Mouse (Mus musculus) myocyte (in vitro differentiated cells): ENCODE data around the gene S1pr2. TPM values are rescaled to one million over a fixed set of nuclear protein-coding genes. Genes with fewer than 3 reads are reported as not detected.
"Not testable (repeated sequence)": the region's sequence is repeated elsewhere in the genome, so short reads cannot be mapped to it uniquely, and the experiment has no call there.

ENCODE experiments used
- H3K27me3 ChIP-seq: one replicate; pipeline ENCODE4 v1.6.1; 2011; ENCODE audit not compliant: control insufficient read depth, insufficient read depth, insufficient read length
- H3K36me3 ChIP-seq: one replicate; pipeline ENCODE4 v1.6.1; 2011; ENCODE audit not compliant: control insufficient read depth, insufficient read depth
- H3K4me2 ChIP-seq: one replicate; pipeline ENCODE4 v1.6.1; 2011; ENCODE audit warnings: low read depth, control low read depth
- H3K4me3 ChIP-seq: one replicate; pipeline ENCODE4 v1.5.1; 2011; ENCODE audit warnings: mild to moderate bottlenecking, control low read depth, moderate library complexity
- H3K79me2 ChIP-seq: one replicate; pipeline ENCODE4 v1.6.1; 2011; ENCODE audit not compliant: control insufficient read depth, insufficient read depth
- H3ac ChIP-seq: one replicate; pipeline ENCODE4 v1.6.1; 2011; ENCODE audit not compliant: control insufficient read depth, insufficient read length
- CEBPB ChIP-seq: IDR thresholded peaks from 2 replicates; pipeline ENCODE4 v1.6.1; 2011; ENCODE audit warnings: mild to moderate bottlenecking, moderate library complexity; ENCODE audit not compliant: poor library complexity, insufficient read depth, severe bottlenecking
- E2F4 ChIP-seq: IDR thresholded peaks from one replicate; pipeline ENCODE4 v1.6.1; 2011; ENCODE audit warnings: mild to moderate bottlenecking, control low read depth, moderate library complexity; ENCODE audit not compliant: insufficient read depth
- MAX ChIP-seq: IDR thresholded peaks from one replicate; pipeline ENCODE4 v1.6.1; 2011; ENCODE audit warnings: low read depth, mild to moderate bottlenecking, control low read depth
- MYOD1 ChIP-seq, 3 experiments: IDR thresholded peaks; one replicate each; pipeline ENCODE4 v1.6.1; 2011; ENCODE audit warnings: control low read depth in 2 of 3, low read depth in 2 of 3, mild to moderate bottlenecking in 2 of 3, moderate library complexity in 1 of 3; ENCODE audit not compliant: insufficient read length in 2 of 3, control insufficient read depth in 1 of 3
- MYOG ChIP-seq, 3 experiments: IDR thresholded peaks; one replicate each; pipeline ENCODE4 v1.6.1; 2011; ENCODE audit warnings: control low read depth in 2 of 3, low read depth in 2 of 3, mild to moderate bottlenecking in 2 of 3; ENCODE audit not compliant: insufficient read length in 2 of 3, control insufficient read depth in 1 of 3, insufficient read depth in 1 of 3
- POLR2A ChIP-seq: IDR thresholded peaks from one replicate; pipeline ENCODE4 v1.6.1; 2011; ENCODE audit warnings: low read depth, mild to moderate bottlenecking, control low read depth, moderate library complexity; ENCODE audit not compliant: insufficient read length
- POLR2AphosphoS2 ChIP-seq: IDR thresholded peaks from one replicate; pipeline ENCODE4 v1.6.1; 2011; ENCODE audit warnings: low read depth, control low read depth; ENCODE audit not compliant: insufficient read length
- REST ChIP-seq: IDR thresholded peaks from one replicate; pipeline ENCODE4 v1.6.1; 2011; ENCODE audit warnings: mild to moderate bottlenecking, control low read depth, moderate library complexity; ENCODE audit not compliant: insufficient read depth, insufficient read length
- SRF ChIP-seq: IDR thresholded peaks from one replicate; pipeline ENCODE4 v1.6.1; 2011; ENCODE audit warnings: low read depth; ENCODE audit not compliant: control insufficient read depth, insufficient read length
- TCF12 ChIP-seq: IDR thresholded peaks from one replicate; pipeline ENCODE4 v1.6.1; 2011; ENCODE audit warnings: mild to moderate bottlenecking, control low read depth; ENCODE audit not compliant: poor library complexity, insufficient read depth, severe bottlenecking
- TCF3 ChIP-seq: IDR thresholded peaks from one replicate; pipeline ENCODE4 v1.6.1; 2011; ENCODE audit warnings: low read depth, control low read depth; ENCODE audit not compliant: insufficient read length
- USF1 ChIP-seq: IDR thresholded peaks from one replicate; pipeline ENCODE4 v1.6.1; 2011; ENCODE audit warnings: low read depth, mild to moderate bottlenecking, control low read depth, moderate library complexity
- polyA plus RNA-seq: library from polyadenylated mRNA; unstranded; fragments of >200 nt; fragmentation: generic; extraction: Trizol; gene quantifications from one replicate; pipeline ENCODE4 v1.2.1, GENCODE M21; 2012; ENCODE audit warnings: missing spikeins

S1pr2 gene
- polyA plus RNA-seq, 1 experiment, result 5.5 TPM

DNA sequence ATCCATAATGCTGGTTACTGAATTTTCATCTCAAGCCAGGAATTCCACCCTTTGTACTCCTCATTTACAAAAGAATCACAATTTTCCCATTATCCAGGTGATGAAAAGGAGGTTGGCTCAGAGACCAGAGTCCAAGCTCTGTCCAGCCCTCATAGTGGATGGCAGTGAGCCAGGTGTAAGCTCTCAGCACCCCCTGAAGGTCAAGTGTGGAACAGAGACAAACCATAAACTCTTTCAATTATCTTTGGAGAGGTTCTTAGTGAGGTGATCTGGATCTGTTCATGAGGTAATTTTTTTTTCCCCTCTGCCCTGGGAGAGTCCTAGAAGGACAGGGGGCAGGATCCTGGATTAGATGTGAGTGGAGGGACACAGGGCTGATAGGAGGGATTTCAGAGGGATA lies 24.2 kb upstream of the S1pr2 start:
- Histone ChIP-seq H3K4me3 (no peak overlapping the region), H3K79me2 (peaks cover 7% of the 10 kb centered on the region), H3K27me3 (no peaks in the 10 kb centered on the region), H3ac (no peak overlapping the region), H3K4me2 (no peak overlapping the region), H3K36me3 (no peaks in the 10 kb centered on the region)
- TF ChIP-seq MYOD1 (IDR thresholded peaks at IDR 0.05; ENCODE audit: control insufficient read depth in 1 of 3, insufficient read length in 2 of 3, low read depth in 2 of 3), result no peak
- TF ChIP-seq POLR2AphosphoS2, result no peak
- TF ChIP-seq E2F4, result no peak
- no peak for TF ChIP-seq POLR2A
- TF ChIP-seq MAX, result no peak
- no peak for TF ChIP-seq SRF
- TF ChIP-seq CEBPB, result no peak
- no peak for TF ChIP-seq TCF12
- no peak for TF ChIP-seq REST
- no peak for TF ChIP-seq USF1
- no peak for TF ChIP-seq TCF3
- TF ChIP-seq MYOG (IDR thresholded peaks at IDR 0.05; ENCODE audit: control insufficient read depth in 1 of 3, insufficient read depth in 1 of 3, insufficient read length in 2 of 3, low read depth in 2 of 3), result no peak

DNA sequence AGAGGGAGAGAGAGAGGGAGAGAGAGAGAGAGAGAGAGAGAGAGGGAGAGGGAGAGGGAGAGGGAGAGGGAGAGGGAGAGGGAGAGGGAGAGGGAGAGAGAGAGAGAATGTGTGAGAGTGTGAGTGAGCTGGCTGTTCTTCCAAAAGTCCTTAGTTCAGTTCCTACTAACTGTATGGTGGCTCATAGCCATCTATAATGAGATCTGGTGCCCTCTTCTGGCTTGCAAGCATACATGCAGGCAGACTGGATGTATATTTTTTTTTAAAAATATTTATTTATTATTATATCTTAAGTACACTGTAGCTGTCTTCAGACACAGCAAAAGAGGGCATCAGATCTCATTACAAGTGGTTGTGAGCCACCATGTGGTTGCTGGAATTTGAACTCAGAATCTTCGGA lies 21.8 kb upstream of the S1pr2 start:
- not testable (repeated sequence) for H3K27me3 ChIP-seq, H3ac ChIP-seq, H3K36me3 ChIP-seq, H3K4me3 ChIP-seq, H3K4me2 ChIP-seq, H3K79me2 ChIP-seq

DNA sequence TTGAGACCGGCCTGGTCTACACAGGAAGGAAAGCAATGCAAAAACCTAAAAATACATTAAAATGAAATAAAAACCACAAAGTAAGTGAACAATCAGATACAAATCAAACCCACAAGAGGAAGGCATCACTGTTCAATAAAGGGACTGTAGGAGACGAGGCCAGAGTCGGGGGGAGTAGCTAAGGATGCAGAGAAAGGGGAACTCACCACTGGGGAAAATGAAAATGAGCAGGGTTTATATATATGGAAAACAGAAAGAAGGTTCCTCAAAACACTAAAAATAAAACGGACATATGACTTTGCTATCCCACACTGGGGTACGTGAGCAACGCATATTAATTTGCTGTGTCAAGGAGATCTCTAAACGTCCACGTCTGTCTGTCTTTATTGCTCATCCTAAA lies 20.5 kb upstream of the S1pr2 start:
- no peaks in the 10 kb centered on the region for H3K27me3 ChIP-seq
- H3K79me2 ChIP-seq, result no peaks in the 10 kb centered on the region
- H3K4me3 ChIP-seq, result no peak overlapping the region

DNA sequence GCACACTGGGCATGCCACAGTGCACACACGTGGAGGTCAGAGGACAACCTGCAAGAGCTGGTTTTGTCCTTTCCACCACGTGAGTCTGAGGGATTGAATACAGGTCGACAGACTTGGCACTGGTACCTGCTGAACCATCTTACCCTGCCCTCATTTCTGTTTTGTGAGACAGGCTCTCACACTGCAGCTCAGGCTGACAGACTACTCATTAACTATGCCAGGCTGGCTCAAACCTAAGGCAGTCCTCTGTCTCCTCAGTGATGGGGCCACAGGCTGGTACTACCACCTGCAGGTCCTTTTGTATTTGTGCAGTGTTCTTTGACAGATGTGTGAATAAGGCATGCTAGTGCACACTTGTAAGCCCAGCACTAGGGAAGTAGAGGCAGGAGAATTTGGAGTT lies 18.5 kb upstream of the S1pr2 start:
- no peak overlapping the region for H3ac ChIP-seq
- no peak overlapping the region for H3K4me2 ChIP-seq
- H3K4me3 ChIP-seq, result no peak overlapping the region
- no peaks in the 10 kb centered on the region for H3K79me2 ChIP-seq
- no peaks in the 10 kb centered on the region for H3K27me3 ChIP-seq
- H3K36me3 ChIP-seq, result no peaks in the 10 kb centered on the region
- TF ChIP-seq USF1 (no peak), SRF (no peak), TCF3 (no peak), POLR2A (no peak), TCF12 (no peak), REST (no peak), POLR2AphosphoS2 (no peak), CEBPB (no peak), E2F4 (no peak), MAX (no peak), MYOG (IDR thresholded peaks at IDR 0.05; ENCODE audit: control insufficient read depth in 1 of 3, insufficient read depth in 1 of 3, insufficient read length in 2 of 3, low read depth in 2 of 3) (no peak), MYOD1 (IDR thresholded peaks at IDR 0.05; ENCODE audit: control insufficient read depth in 1 of 3, insufficient read length in 2 of 3, low read depth in 2 of 3) (no peak)

More for the DNA sequence above, 20.5 kb upstream of the S1pr2 start:
- no peak overlapping the region for H3K4me2 ChIP-seq
- no peak overlapping the region for H3ac ChIP-seq
- H3K36me3 ChIP-seq, result no peaks in the 10 kb centered on the region
- TF ChIP-seq MYOD1 (IDR thresholded peaks at IDR 0.05; ENCODE audit: control insufficient read depth in 1 of 3, insufficient read length in 2 of 3, low read depth in 2 of 3) (no peak), SRF (no peak), USF1 (no peak), CEBPB (no peak), TCF12 (no peak), E2F4 (no peak), POLR2A (no peak), TCF3 (no peak), MYOG (IDR thresholded peaks at IDR 0.05; ENCODE audit: control insufficient read depth in 1 of 3, insufficient read depth in 1 of 3, insufficient read length in 2 of 3, low read depth in 2 of 3) (no peak), REST (no peak), MAX (no peak), POLR2AphosphoS2 (no peak)

DNA sequence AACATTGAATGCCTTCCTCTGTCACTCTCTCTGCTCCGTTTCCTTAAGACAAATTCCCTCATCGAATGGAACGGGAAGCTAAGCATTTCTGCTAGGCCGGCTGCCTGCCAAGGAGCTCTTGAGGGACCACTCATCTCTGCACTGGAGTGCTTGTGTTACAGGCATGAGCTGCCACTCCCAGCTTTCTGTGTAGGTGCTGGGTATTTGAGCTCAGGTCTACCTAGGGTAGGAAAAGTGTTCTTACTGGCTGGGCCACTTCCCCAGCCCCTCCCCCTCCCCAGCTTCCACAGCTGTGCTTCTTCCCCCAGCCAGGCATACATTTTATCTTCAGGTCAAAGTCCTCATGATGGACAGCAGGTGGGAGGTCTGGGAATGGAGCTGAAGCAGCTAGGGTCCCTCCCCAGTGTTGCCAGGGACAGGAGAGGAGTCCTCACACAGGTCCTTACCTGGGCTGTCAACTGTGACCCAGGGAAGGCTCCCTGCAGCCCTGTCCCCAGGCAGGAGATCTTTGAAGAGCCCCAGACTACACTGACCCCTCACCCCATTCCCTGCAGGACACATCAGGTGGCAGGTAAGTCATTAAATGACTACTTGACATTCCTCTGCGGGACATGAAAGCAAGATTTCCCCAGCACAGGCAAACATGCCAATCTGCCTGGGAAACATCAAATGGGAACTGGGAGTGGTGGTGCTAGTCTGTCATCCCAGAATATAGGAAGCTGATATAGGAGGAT lies 16.8 kb upstream of the S1pr2 start:
- Histone ChIP-seq H3K4me3 (no peak overlapping the region), H3K4me2 (no peak overlapping the region), H3K79me2 (no peaks in the 10 kb centered on the region), H3K27me3 (peaks cover 7% of the 10 kb centered on the region), H3ac (no peak overlapping the region), H3K36me3 (no peaks in the 10 kb centered on the region)
- TF ChIP-seq POLR2A, result no peak
